Mouse (Mus musculus) ES-Bruce4 (cell line): ENCODE measurements around the gene Gm5662.

ENCODE experiments used
- CTCF ChIP-seq: IDR thresholded peaks from one replicate; pipeline ENCODE4 v1.8.1; 2011; ENCODE audit warnings: low read depth, low read length
- EP300 ChIP-seq: IDR thresholded peaks from 2 replicates; pipeline ENCODE4 v1.6.1; 2011; ENCODE audit warnings: low read depth, low read length; ENCODE audit not compliant: insufficient read depth
- POLR2A ChIP-seq: IDR thresholded peaks from one replicate; pipeline ENCODE4 v1.8.1; 2011; ENCODE audit warnings: low read length; ENCODE audit not compliant: insufficient read depth

DNA sequence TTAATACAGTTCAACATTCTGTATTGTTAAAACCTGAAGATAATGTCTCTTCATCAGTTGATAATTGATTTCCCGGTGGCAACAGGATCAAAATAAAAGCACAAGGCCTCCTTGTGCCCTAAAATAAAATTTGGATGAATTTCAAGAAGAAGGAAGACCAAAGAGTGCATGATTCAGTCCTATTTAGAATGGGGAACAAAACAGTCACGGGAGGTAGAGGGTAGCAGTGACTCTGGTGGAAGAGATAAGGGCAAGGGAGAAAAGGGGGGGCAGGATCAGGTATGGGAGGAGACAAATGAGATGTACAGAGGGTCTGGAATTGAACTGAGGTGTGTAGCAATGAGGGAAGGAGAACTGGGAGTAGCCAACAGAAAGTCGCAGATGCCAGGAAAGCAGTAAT is 40.3 kb upstream of the Gm5662 start:
- TF ChIP-seq CTCF = no peak
- TF ChIP-seq POLR2A = no peak
- no peak for TF ChIP-seq EP300
